Mouse (Mus musculus): ENCODE data around the gene Robo1. TPM values are rescaled to one million over a fixed set of nuclear protein-coding genes. Genes with fewer than 3 reads are reported as not detected.
A peak's percentile ranks its signal among the peaks of the same experiment; 100 is the strongest.

Gene Robo1
- polyA plus RNA-seq, 1 experiment from 2014 or later, result 20.6 TPM

DNA sequence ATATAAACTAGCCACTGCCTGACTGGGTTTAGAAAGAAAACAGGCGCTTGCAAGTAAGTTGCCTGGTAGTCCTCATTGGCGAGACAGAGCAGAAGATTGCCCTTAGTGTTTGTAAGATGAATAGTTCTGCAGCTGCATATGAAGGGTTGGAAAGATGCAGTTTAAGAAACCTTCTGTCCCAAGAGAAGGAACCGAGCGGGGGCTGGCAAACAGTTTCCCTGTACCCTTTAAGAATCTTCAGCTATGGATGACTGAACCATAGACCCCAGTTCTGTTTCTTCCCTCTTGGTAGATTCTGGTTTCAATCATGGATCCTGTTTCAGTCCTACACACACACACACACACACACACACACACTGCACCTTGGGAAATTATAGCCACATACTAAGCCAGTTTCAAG is 356.7 kb downstream of the Robo1 start:
- no peaks in the 10 kb centered on the region for H3K27me3 ChIP-seq (ENCODE audit: control insufficient read depth, insufficient read depth, low read length)
- no peak for ATAC-seq (replicated peaks; ENCODE audit: insufficient number of reproducible peaks, low FRiP score, low TSS enrichment)
- no peaks in the 10 kb centered on the region for H3K9me3 ChIP-seq (replicated peaks; ENCODE audit: control insufficient read depth, low read length)
- H3K4me1 ChIP-seq (ENCODE audit: control insufficient read depth, insufficient read depth, low read length), result 0 out of 2 replicates have a peak, but pooled peaks cover 5% of the 10 kb centered on the region
- H3K9ac ChIP-seq (ENCODE audit: low read depth, low read length), result peak overlapping the region; percentile 80; the same call in 1 of the 2 replicates
- H3K4me3 ChIP-seq (ENCODE audit: low read depth, low read length), result peak overlapping the region; percentile 60
- H3K4me2 ChIP-seq, result peak overlapping the region; percentile 69
- 9% methylated on average over 4 of the region's 4 CpGs for whole genome bisulfite sequencing (ENCODE audit: insufficient replicate concordance)
- H3K36me3 ChIP-seq (ENCODE audit: control insufficient read depth, insufficient read depth, low read length), result 0 out of 2 replicates have a peak, but pooled peaks cover 2% of the 10 kb centered on the region
- no peak overlapping the region for H3K27ac ChIP-seq (ENCODE audit: low read depth, low read length)

DNA sequence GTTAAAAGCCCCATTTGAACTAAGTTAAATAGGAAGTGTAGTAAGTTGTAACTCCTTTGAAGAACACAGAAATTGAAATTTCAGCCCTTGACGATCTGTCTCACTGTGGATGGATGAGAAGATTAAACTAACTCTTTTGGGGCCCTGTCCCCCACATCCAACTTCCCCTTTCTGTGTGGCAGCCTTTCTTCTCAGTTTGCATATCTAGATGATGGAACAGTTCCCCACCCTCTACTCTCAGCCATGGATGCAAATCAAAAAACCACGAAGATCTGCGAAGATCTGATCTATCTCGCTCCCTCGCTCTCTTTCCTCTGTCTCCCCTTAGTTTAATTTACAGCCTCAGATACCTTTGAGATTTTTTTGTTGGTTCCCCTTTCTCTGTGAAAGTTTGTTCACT is 357.3 kb downstream of the Robo1 start:
- H3K9ac ChIP-seq (ENCODE audit: low read depth, low read length), result 0 out of 2 replicates have a peak overlapping the region, but pooled peaks have one; percentile 22
- no peak overlapping the region for H3K27ac ChIP-seq (ENCODE audit: low read depth, low read length)
- 0 out of 2 replicates have a peak, but pooled peaks cover 2% of the 10 kb centered on the region for H3K36me3 ChIP-seq (ENCODE audit: control insufficient read depth, insufficient read depth, low read length)
- no peak for ATAC-seq (replicated peaks; ENCODE audit: insufficient number of reproducible peaks, low FRiP score, low TSS enrichment)
- H3K4me1 ChIP-seq (ENCODE audit: control insufficient read depth, insufficient read depth, low read length), result peaks cover 9% of the 10 kb centered on the region
- H3K4me2 ChIP-seq, result peak overlapping the region; percentile 48
- H3K9me3 ChIP-seq (replicated peaks; ENCODE audit: control insufficient read depth, low read length), result no peaks in the 10 kb centered on the region
- no peaks in the 10 kb centered on the region for H3K27me3 ChIP-seq (ENCODE audit: control insufficient read depth, insufficient read depth, low read length)
- WGBS (ENCODE audit: insufficient replicate concordance), result 42% methylated on average over 5 of the region's 5 CpGs
- peak overlapping the region; percentile 32 for H3K4me3 ChIP-seq (ENCODE audit: low read depth, low read length)

DNA sequence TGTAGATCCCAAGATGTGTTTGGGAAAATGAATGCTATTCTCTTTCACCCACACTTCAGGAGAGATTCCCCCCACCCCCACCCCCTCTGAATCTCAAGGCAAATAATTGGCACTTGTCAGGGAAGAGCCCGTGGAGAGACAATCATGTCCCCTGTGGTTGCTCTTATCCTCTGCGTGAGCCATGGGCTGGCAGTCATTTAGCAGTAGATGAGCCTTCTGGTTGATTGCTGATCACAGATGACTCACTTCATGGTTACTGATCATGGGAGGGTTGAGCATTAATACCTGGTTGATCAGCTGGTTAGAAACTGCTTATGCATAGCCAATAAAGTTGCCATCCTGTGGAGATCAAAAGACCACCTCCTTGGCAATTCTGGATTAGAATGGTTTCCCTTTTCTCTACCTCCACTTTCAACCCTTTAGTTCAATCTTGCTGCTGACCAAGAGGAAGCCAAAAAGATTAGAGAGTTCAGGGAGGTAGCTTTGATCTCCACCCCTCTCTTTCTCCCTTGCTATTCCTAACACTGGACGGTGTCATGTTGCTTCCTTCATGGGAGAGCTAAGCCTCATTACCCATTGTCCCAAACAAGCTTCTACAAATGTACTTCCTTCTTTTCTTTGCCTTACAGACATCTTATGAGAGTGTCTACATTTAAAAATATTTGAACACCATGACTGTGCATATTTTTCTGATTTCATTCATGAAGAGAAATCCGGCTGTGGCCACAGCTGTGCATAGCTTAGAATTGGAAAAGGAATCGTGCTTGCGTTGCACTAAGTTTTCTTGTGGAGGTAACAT is 362.3 kb downstream of the Robo1 start:
- Histone ChIP-seq H3K4me3 (ENCODE audit: low read depth, low read length) (no peak overlapping the region), H3K9me3 (replicated peaks; ENCODE audit: control insufficient read depth, low read length) (no peaks in the 10 kb centered on the region), H3K4me2 (no peak overlapping the region), H3K4me1 (ENCODE audit: control insufficient read depth, insufficient read depth, low read length) (peaks cover 7% of the 10 kb centered on the region), H3K27me3 (ENCODE audit: control insufficient read depth, insufficient read depth, low read length) (no peaks in the 10 kb centered on the region), H3K27ac (ENCODE audit: low read depth, low read length) (no peak overlapping the region), H3K36me3 (ENCODE audit: control insufficient read depth, insufficient read depth, low read length) (0 out of 2 replicates have a peak, but pooled peaks cover 2% of the 10 kb centered on the region), H3K9ac (ENCODE audit: low read depth, low read length) (no peak overlapping the region)
- WGBS (ENCODE audit: insufficient replicate concordance), result 40% methylated on average over 6 of the region's 6 CpGs
- no peak for ATAC-seq (replicated peaks; ENCODE audit: insufficient number of reproducible peaks, low FRiP score, low TSS enrichment)

DNA sequence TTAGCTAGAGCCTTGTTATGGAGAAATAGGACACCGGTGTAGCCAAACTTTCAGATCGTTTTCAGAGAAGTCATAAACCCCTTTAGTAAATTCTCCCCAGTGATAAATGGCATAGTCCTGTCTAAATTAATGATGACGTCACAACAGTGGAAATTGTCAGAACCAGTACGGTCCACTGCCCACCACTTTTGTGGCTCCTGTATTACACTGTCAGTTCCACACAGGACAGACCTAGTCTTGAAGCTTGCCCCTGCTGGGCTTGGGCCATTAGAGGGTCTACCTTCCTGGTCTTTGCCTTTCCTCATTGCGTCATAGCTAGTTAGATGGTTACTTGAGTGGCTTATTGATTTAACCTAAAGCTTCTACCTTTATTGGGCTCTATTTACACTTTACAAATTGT is 369.1 kb downstream of the Robo1 start:
- H3K27ac ChIP-seq (ENCODE audit: low read depth, low read length), result no peak overlapping the region
- no peaks in the 10 kb centered on the region for H3K27me3 ChIP-seq (ENCODE audit: control insufficient read depth, insufficient read depth, low read length)
- H3K4me1 ChIP-seq (ENCODE audit: control insufficient read depth, insufficient read depth, low read length), result 0 out of 2 replicates have a peak, but pooled peaks cover 2% of the 10 kb centered on the region
- H3K4me3 ChIP-seq (ENCODE audit: low read depth, low read length), result no peak overlapping the region
- no peak overlapping the region for H3K4me2 ChIP-seq
- no peaks in the 10 kb centered on the region for H3K36me3 ChIP-seq (ENCODE audit: control insufficient read depth, insufficient read depth, low read length)
- no peaks in the 10 kb centered on the region for H3K9me3 ChIP-seq (replicated peaks; ENCODE audit: control insufficient read depth, low read length)
- ATAC-seq (replicated peaks; ENCODE audit: insufficient number of reproducible peaks, low FRiP score, low TSS enrichment), result no peak
- H3K9ac ChIP-seq (ENCODE audit: low read depth, low read length), result no peak overlapping the region
- 75% methylated on average over 5 of the region's 5 CpGs for WGBS (ENCODE audit: insufficient replicate concordance)

DNA sequence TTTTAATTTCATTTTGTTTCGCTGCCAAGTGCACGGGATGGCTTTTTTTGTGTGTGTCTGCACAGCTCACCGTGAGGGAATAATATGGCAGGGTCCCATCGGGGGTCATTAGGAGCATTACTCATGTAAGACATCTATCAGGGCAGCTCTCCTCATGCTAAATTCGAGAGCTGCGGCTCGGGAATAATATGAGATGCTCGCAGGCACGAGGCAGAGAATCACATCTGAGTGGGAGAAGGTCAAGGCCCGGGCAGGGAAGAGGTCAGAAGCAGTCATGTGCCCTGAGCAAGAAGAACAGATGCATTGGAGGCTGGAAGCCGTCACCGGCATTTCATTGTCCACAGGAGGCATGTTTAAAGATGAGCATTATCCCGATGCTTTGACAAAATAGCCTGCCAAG is 370.3 kb downstream of the Robo1 start:
- Histone ChIP-seq H3K4me3 (ENCODE audit: low read depth, low read length) (no peak overlapping the region), H3K4me1 (ENCODE audit: control insufficient read depth, insufficient read depth, low read length) (0 out of 2 replicates have a peak, but pooled peaks cover 2% of the 10 kb centered on the region), H3K27ac (ENCODE audit: low read depth, low read length) (no peak overlapping the region), H3K9me3 (replicated peaks; ENCODE audit: control insufficient read depth, low read length) (no peaks in the 10 kb centered on the region), H3K36me3 (ENCODE audit: control insufficient read depth, insufficient read depth, low read length) (no peaks in the 10 kb centered on the region), H3K4me2 (no peak overlapping the region), H3K27me3 (ENCODE audit: control insufficient read depth, insufficient read depth, low read length) (no peaks in the 10 kb centered on the region), H3K9ac (ENCODE audit: low read depth, low read length) (no peak overlapping the region)
- no peak for ATAC-seq (replicated peaks; ENCODE audit: insufficient number of reproducible peaks, low FRiP score, low TSS enrichment)
- 58% methylated on average over 13 of the region's 13 CpGs for WGBS (ENCODE audit: insufficient replicate concordance)

DNA sequence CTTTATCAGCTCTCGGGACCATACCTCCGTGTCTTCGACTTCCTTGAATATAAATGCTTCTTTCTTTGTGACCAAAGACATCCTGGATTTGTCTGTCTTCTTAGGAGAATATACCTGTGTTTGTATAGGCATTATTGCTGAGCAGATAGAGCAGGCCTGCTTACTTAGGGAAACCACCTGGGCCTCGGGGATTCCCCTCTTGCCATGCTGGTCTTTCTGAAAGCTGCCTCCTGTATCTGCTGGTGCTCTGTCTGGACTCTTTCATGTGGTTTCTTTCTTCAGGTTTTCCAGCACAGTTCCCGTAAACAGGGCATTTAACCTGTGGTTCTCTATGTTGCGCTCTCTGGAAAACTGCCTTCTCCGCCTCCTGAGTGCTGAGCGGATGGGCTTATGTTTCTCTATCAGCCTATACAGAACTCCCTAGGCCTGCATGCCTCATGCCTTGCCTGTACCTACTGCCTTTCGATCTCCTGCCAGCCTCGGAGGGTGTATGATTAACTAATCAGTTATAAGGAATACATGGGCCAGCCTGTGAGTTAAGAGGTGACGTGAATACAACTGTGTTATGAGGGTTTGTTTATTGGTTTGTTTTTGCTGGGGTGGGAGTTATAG is 370.9 kb downstream of the Robo1 start:
- 81% methylated on average over 11 of the region's 11 CpGs for WGBS (ENCODE audit: insufficient replicate concordance)
- Histone ChIP-seq H3K4me2 (no peak overlapping the region), H3K27ac (ENCODE audit: low read depth, low read length) (no peak overlapping the region), H3K9ac (ENCODE audit: low read depth, low read length) (no peak overlapping the region), H3K9me3 (replicated peaks; ENCODE audit: control insufficient read depth, low read length) (no peaks in the 10 kb centered on the region), H3K27me3 (ENCODE audit: control insufficient read depth, insufficient read depth, low read length) (no peaks in the 10 kb centered on the region), H3K36me3 (ENCODE audit: control insufficient read depth, insufficient read depth, low read length) (no peaks in the 10 kb centered on the region), H3K4me1 (ENCODE audit: control insufficient read depth, insufficient read depth, low read length) (0 out of 2 replicates have a peak, but pooled peaks cover 2% of the 10 kb centered on the region), H3K4me3 (ENCODE audit: low read depth, low read length) (no peak overlapping the region)
- ATAC-seq (replicated peaks; ENCODE audit: insufficient number of reproducible peaks, low FRiP score, low TSS enrichment), result no peak

DNA sequence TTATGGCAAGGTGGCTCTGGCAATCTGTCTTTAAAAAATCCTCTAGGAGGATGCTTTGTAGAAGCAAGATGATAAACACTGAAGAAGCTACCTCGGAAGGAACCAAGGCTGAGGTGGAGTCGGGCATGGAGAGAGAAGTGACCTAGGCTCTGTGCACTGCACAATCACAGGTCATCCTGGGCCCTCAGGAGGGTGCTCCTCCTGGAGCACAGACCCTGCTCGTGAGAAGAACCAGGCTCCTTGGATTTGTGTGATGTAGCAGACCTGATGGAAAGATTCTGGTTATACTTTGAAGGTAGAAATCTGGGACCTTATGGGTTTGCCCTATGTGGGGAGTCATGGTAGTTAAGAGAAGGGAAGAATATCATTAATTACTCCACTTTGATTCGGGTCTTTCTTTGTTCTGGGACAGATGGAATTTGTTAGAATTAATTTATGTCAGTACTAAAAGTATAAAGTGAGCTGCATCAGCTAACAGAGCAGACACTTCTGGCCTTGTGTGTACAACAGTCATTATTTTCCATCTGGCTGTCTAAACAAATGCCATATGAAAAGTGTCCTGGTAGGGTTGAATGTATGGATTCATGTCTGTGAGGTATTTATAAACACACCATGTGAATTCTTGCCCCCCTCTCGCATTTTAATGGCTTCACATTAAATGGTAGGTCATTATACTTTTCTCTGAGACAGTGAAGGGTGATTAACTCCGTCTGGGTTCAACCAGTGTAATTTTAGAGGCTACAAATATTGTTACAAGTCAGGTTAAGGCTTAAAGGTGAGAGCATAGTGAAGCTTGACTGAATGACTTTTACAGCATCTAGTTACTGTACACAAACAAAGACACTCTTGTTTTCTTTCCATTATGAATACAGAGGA is 377.7 kb downstream of the Robo1 start:
- no peak for ATAC-seq (replicated peaks; ENCODE audit: insufficient number of reproducible peaks, low FRiP score, low TSS enrichment)
- 61% methylated on average over 6 of the region's 6 CpGs for WGBS (ENCODE audit: insufficient replicate concordance)
- Histone ChIP-seq H3K9ac (ENCODE audit: low read depth, low read length) (no peak overlapping the region), H3K27me3 (ENCODE audit: control insufficient read depth, insufficient read depth, low read length) (no peaks in the 10 kb centered on the region), H3K4me2 (no peak overlapping the region), H3K4me3 (ENCODE audit: low read depth, low read length) (no peak overlapping the region), H3K36me3 (ENCODE audit: control insufficient read depth, insufficient read depth, low read length) (no peaks in the 10 kb centered on the region), H3K4me1 (ENCODE audit: control insufficient read depth, insufficient read depth, low read length) (peaks cover 7% of the 10 kb centered on the region), H3K27ac (ENCODE audit: low read depth, low read length) (no peak overlapping the region), H3K9me3 (replicated peaks; ENCODE audit: control insufficient read depth, low read length) (no peaks in the 10 kb centered on the region)

DNA sequence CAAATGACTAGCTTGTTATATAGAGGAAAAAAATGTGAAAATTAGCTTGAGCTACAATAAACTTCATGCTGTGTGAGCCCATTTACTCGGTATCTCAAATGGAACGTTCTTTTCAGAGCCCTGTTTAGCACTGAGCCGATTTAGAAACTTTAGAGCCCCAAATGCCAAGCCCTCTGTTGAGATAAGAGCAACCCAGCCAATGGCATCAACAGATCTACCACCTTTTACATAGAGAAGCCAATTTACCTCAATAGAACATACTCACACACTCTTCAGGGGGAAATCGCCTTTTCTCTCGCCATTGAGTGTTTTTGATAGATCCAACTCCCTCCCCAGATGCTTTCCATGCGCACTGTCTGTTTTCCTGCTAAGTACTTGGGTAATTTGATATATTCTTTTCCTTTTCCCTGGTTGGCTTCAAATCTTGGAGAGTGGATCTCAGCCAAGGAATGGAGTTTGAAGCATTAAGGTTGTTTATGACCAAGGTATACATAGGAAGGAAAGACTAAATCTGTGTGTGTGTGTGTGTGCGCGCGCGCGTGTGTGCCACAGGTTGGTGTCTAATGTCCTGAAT is 378.5 kb downstream of the Robo1 start:
- Histone ChIP-seq H3K4me3 (ENCODE audit: low read depth, low read length) (no peak overlapping the region), H3K9me3 (replicated peaks; ENCODE audit: control insufficient read depth, low read length) (no peaks in the 10 kb centered on the region), H3K27ac (ENCODE audit: low read depth, low read length) (no peak overlapping the region), H3K27me3 (ENCODE audit: control insufficient read depth, insufficient read depth, low read length) (no peaks in the 10 kb centered on the region), H3K4me2 (no peak overlapping the region), H3K9ac (ENCODE audit: low read depth, low read length) (no peak overlapping the region), H3K36me3 (ENCODE audit: control insufficient read depth, insufficient read depth, low read length) (no peaks in the 10 kb centered on the region), H3K4me1 (ENCODE audit: control insufficient read depth, insufficient read depth, low read length) (peaks cover 7% of the 10 kb centered on the region)
- no peak for ATAC-seq (replicated peaks; ENCODE audit: insufficient number of reproducible peaks, low FRiP score, low TSS enrichment)
- 58% methylated on average over 11 of the region's 11 CpGs for WGBS (ENCODE audit: insufficient replicate concordance)

All from heart, embryonic 11.5 days (tissue).